Mouse (Mus musculus) forebrain, embryonic 10.5 days (tissue): ENCODE measurements around the gene Hcls1. TPM values are rescaled to one million over a fixed set of nuclear protein-coding genes. Genes with fewer than 3 reads are reported as not detected.

Experiments used
- DNase-seq: peaks from one replicate; pipeline ENCODE4 v3.0.0-alpha.2; 2017; ENCODE audit warnings: low spot score; ENCODE audit errors: extremely low spot score
- H3K27ac ChIP-seq: fragments of 300-500 bp; sonication (generic); 2 replicates; pipeline ENCODE4 v1.5.1; 2016; ENCODE audit warnings: mild to moderate bottlenecking
- H3K27me3 ChIP-seq: fragments of 300-500 bp; sonication (generic); 2 replicates; pipeline ENCODE4 v1.6.1; 2016; ENCODE audit warnings: mild to moderate bottlenecking; ENCODE audit not compliant: poor library complexity, severe bottlenecking
- H3K36me3 ChIP-seq: fragments of 300-500 bp; sonication (generic); replicated peaks from 2 replicates; pipeline ENCODE4 v1.6.1; 2016; ENCODE audit warnings: mild to moderate bottlenecking, moderate library complexity
- H3K4me1 ChIP-seq: fragments of 300-500 bp; sonication (generic); 2 replicates; pipeline ENCODE4 v1.6.1; 2016
- H3K4me3 ChIP-seq: fragments of 300-500 bp; sonication (generic); 2 replicates; pipeline ENCODE4 v1.5.1; 2016; ENCODE audit warnings: mild to moderate bottlenecking, moderate library complexity
- H3K9me3 ChIP-seq: fragments of 300-500 bp; sonication (generic); 2 replicates; pipeline ENCODE4 v1.6.1; 2016; ENCODE audit warnings: mild to moderate bottlenecking, moderate library complexity
- WGBS: fragments of 180-500 bp; shearing (Covaris S2); methylation state at CpG from one replicate; pipeline ENCODE4 v1.1.7; 2016; 5-methylcytosine and 5-hydroxymethylcytosine counted together
- polyA plus RNA-seq: library from polyadenylated mRNA; unstranded; fragments of >200 nt; fragmentation: Nextera tagmentation; extraction: Ambion mirVana; gene quantifications from 2 replicates; pipeline ENCODE4 v1.2.1, GENCODE M21; 2016

Hcls1 gene
- polyA plus RNA-seq, result 1.7 and 2.9 TPM in 2 replicates

DNA sequence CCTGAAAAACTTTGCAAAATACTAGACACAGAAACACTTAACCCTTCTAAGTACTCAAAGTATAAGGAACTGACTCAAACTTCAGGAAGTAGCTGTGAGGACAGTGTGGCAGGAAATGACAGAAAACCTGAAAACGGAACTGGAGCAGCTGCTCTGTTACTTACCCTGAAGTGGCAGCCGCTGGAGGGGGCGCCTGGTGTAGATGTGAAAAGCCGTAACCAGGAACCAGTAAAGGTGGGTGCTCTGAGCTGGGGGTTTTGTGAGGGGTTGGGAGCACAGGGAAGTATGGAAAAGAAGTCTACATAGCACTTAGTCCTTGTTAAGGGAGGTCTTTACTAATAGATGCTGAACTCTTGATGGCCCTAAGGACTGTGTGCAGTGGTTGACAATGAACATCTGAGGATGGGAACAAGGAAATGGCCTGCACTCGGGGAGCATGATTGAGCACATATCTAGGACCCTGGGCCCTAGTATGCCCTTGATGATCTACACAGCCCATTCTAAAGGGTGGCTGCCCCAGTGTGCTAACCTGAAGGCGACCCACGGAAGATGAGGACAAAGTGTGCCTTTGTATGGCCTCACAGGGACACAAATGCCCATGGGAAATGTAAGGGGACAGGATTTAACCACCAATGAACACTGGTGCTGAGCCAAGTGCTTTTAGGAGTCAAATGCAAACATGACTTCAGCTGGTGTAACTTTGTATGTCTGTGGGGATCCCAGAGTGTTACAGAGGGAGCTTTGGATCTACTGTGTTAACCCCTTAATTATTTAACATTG, at the start of gene Hcls1:
TSS of gene Hcls1 (plus strand) at position 143 of the 780 bp plus-strand sequence.
- Histone ChIP-seq H3K4me3 (no peak within 1 kb of the TSS), H3K9me3 (no peaks in the 10 kb centered on the region), H3K36me3 (peaks cover 33% of the 10 kb centered on the region), H3K27ac (no peak within 1 kb of the TSS), H3K4me1 (no peaks in the 10 kb centered on the region), H3K27me3 (no peaks in the 10 kb centered on the region)
- 86% methylated on average over 7 of the region's 7 CpGs for WGBS
- no peak for DNase-seq

DNA sequence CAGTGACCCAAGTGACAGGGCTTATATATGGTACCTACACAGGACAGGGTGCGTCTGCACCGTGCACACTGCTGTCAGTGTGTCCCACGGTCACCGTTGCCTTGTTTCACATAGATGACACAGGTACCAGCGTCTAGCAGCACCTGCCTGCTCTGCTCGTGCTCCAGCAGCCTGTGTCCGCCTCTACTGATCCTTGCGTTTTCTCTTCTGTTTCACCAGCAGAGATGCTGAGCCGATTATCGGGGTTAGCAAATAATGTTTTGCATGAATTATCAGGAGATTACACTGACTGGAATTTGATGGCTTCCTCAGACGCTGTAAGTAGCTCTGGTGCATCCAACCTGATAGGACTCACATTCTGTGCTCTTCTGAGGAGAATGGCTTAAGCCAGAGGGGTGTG, 48.9 kb upstream of the Hcls1 start:
- H3K4me1 ChIP-seq, result peaks cover 8% of the 10 kb centered on the region

GRCm38 (mm10) chr16:36887546-36887945, 47.2 kb upstream of the Hcls1 start:
- WGBS, result 90% methylated on average over 5 of the region's 5 CpGs
- H3K36me3 ChIP-seq, result peaks cover 48% of the 10 kb centered on the region
- no peak for DNase-seq

More for the DNA sequence above, 48.9 kb upstream of the Hcls1 start:
- 93% methylated on average over 11 of the region's 11 CpGs for WGBS
- H3K4me3 ChIP-seq, result no peak overlapping the region
- H3K27ac ChIP-seq, result no peak overlapping the region
- no peak for DNase-seq
- H3K9me3 ChIP-seq, result no peaks in the 10 kb centered on the region
- no peaks in the 10 kb centered on the region for H3K27me3 ChIP-seq
- H3K36me3 ChIP-seq, result peaks cover 33% of the 10 kb centered on the region

DNA sequence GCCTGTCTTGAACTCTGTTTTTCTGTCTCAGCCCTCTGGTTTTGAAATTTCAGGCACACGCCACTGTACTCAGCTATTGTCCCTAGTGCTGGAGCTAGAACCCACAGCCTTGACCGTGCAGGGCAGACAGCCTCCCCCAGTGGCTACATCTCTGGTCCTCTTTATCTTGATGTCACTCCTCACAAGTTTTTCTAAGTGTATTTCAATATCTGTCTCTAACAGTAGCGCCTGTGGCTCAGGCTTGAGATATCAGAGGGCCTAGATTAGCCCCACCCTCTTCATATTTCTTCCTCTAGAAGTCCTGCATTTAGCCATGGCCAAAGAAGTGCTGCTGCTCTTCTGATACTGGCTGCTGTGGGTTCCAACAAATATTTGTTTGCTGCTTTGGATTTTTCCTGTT, 44.2 kb upstream of the Hcls1 start:
- H3K4me1 ChIP-seq, result no peaks in the 10 kb centered on the region
- DNase-seq, result no peak
- H3K27ac ChIP-seq, result no peak overlapping the region
- WGBS, result 95% methylated on average over 3 of the region's 3 CpGs
- H3K4me3 ChIP-seq, result no peak overlapping the region
- H3K36me3 ChIP-seq, result peaks cover 73% of the 10 kb centered on the region
- no peaks in the 10 kb centered on the region for H3K27me3 ChIP-seq
- H3K9me3 ChIP-seq, result no peaks in the 10 kb centered on the region

More at GRCm38 (mm10) chr16:36887546-36887945, 47.2 kb upstream of the Hcls1 start:
- H3K9me3 ChIP-seq, result no peaks in the 10 kb centered on the region
- H3K4me3 ChIP-seq, result no peak overlapping the region
- H3K27me3 ChIP-seq, result no peaks in the 10 kb centered on the region
- H3K4me1 ChIP-seq, result peaks cover 7% of the 10 kb centered on the region
- no peak overlapping the region for H3K27ac ChIP-seq

- H3K4me3 ChIP-seq, result no peak overlapping the region
- DNase-seq, result no peak
- no peaks in the 10 kb centered on the region for H3K27me3 ChIP-seq
- H3K27ac ChIP-seq, result no peak overlapping the region
- H3K4me1 ChIP-seq, result no peaks in the 10 kb centered on the region
- H3K9me3 ChIP-seq, result no peaks in the 10 kb centered on the region
- 94% methylated on average over 4 of the region's 4 CpGs for WGBS
- H3K36me3 ChIP-seq, result peaks cover 73% of the 10 kb centered on the region
Observed at GRCm38 (mm10) chr16:36891415-36891814, 43.4 kb upstream of the Hcls1 start.

DNA sequence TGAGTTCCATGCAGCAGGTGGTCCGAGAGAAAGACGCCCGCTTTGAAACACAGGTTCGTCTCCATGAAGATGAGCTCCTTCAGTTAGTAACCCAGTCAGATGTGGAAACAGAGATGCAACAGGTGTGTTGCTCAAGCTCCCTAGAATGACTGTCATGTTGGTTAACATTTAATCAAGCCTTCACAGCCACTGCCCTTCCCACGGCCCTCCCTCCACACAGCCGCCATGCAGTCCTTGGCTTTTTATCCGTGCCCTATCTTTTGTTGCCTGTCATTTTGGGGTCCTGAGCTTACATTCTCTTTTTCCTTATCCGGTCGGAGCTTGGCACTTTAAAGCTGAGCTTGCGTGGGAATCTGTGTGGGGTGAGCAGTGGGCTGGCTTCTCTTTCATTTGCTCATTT, 41.5 kb upstream of the Hcls1 start:
- Histone ChIP-seq H3K27me3 (no peaks in the 10 kb centered on the region), H3K4me1 (no peaks in the 10 kb centered on the region), H3K9me3 (no peaks in the 10 kb centered on the region), H3K27ac (no peak overlapping the region), H3K36me3 (peaks cover 81% of the 10 kb centered on the region), H3K4me3 (no peak overlapping the region)
- 91% methylated on average over 10 of the region's 10 CpGs for WGBS
- no peak for DNase-seq

GRCm38 (mm10) chr16:36896712-36897111, 38.1 kb upstream of the Hcls1 start:
- no peak overlapping the region for H3K27ac ChIP-seq
- H3K9me3 ChIP-seq, result no peaks in the 10 kb centered on the region
- no peaks in the 10 kb centered on the region for H3K4me1 ChIP-seq
- no peak overlapping the region for H3K4me3 ChIP-seq
- H3K27me3 ChIP-seq, result no peaks in the 10 kb centered on the region
- H3K36me3 ChIP-seq, result peaks cover 84% of the 10 kb centered on the region
- 94% methylated on average over 6 of the region's 6 CpGs for WGBS
- DNase-seq, result no peak

DNA sequence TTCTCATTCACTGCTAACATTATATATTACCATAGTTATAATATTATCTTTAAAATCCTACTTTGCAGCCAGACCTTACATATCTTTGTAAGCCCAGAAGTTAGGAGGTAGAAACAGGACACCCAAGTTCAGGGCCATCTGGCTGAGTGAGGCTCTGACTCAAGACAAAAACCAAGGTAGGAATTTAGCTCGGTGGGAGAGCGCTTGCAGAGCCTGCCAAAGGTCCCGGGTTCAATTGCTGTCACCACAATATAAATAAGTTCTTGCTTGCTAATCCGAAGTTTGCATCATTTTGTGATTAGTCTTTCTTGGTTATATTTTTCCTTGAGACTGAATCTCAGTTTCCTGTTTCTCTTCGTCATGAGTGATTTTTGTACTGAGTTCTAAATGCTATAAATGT, 31.6 kb upstream of the Hcls1 start:
- 91% methylated on average over 5 of the region's 5 CpGs for WGBS
- H3K4me3 ChIP-seq, result no peak overlapping the region
- H3K27ac ChIP-seq, result no peak overlapping the region
- no peaks in the 10 kb centered on the region for H3K27me3 ChIP-seq
- no peaks in the 10 kb centered on the region for H3K4me1 ChIP-seq
- H3K9me3 ChIP-seq, result no peaks in the 10 kb centered on the region
- no peak for DNase-seq
- H3K36me3 ChIP-seq, result peaks cover 65% of the 10 kb centered on the region

GRCm38 (mm10) chr16:36911909-36912308, 22.9 kb upstream of the Hcls1 start:
- Histone ChIP-seq H3K4me3 (no peak overlapping the region), H3K36me3 (peaks cover 76% of the 10 kb centered on the region), H3K27ac (no peak overlapping the region), H3K27me3 (no peaks in the 10 kb centered on the region), H3K9me3 (no peaks in the 10 kb centered on the region), H3K4me1 (no peaks in the 10 kb centered on the region)
- 91% methylated on average over 10 of the region's 10 CpGs for WGBS
- no peak for DNase-seq

DNA sequence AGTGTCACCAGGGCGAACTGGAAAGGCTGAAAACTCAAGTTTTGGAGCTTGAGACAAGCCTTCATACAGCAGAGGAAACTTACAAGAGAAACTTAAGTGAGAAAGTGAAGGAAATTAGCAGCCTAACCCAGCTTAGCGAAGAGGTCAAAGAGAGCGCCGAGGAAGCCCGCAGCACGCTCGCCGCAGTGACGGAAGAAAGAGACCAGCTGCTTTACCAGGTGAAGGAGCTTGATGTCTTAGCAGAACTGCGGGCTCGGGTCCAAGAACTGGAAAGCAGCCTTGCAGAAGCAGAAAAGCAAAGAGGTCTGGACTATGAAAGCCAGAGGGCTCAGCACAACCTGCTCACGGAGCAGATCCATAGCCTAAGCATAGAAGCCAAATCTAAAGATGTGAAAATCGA, 22.5 kb upstream of the Hcls1 start:
- peaks cover 78% of the 10 kb centered on the region for H3K36me3 ChIP-seq

DNA sequence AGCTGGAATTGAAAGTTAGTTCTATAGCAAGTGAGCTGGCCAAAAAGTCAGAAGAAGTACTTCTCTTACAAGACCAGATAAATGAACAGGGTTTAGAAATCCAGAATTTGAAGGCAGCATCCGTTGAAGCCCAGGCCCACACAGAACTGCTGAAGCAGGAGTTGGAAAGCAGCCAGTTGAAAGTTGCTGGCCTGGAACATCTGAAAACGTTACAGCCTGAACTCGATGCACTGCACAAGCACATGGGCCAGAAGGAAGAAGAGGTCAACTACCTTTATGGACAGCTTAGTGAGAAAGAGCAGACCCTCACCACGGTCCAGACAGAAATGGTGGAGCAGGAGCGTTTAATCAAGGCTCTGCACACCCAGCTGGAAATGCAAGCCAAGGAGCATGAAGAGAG, 20.6 kb upstream of the Hcls1 start:
- H3K4me1 ChIP-seq, result no peaks in the 10 kb centered on the region
- H3K4me3 ChIP-seq, result no peak overlapping the region
- WGBS, result 91% methylated on average over 5 of the region's 5 CpGs
- H3K36me3 ChIP-seq, result peaks cover 79% of the 10 kb centered on the region
- no peaks in the 10 kb centered on the region for H3K9me3 ChIP-seq
- H3K27me3 ChIP-seq, result no peaks in the 10 kb centered on the region
- H3K27ac ChIP-seq, result no peak overlapping the region
- DNase-seq, result no peak

More for the DNA sequence above, 22.5 kb upstream of the Hcls1 start:
- H3K27ac ChIP-seq, result no peak overlapping the region
- no peaks in the 10 kb centered on the region for H3K27me3 ChIP-seq
- no peaks in the 10 kb centered on the region for H3K9me3 ChIP-seq
- no peak for DNase-seq
- H3K4me1 ChIP-seq, result no peaks in the 10 kb centered on the region
- WGBS, result 96% methylated on average over 13 of the region's 13 CpGs
- H3K4me3 ChIP-seq, result no peak overlapping the region

DNA sequence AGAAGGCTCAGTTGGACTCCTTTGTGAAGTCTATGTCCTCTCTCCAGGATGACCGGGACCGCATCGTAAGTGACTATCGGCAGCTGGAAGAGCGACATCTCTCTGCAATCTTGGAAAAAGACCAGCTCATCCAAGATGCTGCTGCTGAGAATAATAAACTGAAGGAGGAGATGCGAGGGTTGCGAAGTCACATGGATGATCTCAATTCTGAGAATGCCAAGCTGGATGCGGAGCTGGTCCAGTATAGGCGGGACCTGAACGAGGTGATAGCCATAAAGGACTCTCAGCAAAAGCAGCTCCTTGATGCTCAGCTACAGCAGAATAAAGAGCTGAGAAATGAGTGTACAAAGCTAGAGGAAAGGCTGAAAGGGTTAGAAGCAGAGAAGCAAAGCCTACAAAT, 16.3 kb upstream of the Hcls1 start:
- no peak for DNase-seq
- Histone ChIP-seq H3K27ac (no peak overlapping the region), H3K36me3 (peaks cover 80% of the 10 kb centered on the region), H3K4me1 (no peaks in the 10 kb centered on the region), H3K4me3 (no peak overlapping the region), H3K27me3 (no peaks in the 10 kb centered on the region), H3K9me3 (no peaks in the 10 kb centered on the region)
- WGBS, result 96% methylated on average over 10 of the region's 10 CpGs

DNA sequence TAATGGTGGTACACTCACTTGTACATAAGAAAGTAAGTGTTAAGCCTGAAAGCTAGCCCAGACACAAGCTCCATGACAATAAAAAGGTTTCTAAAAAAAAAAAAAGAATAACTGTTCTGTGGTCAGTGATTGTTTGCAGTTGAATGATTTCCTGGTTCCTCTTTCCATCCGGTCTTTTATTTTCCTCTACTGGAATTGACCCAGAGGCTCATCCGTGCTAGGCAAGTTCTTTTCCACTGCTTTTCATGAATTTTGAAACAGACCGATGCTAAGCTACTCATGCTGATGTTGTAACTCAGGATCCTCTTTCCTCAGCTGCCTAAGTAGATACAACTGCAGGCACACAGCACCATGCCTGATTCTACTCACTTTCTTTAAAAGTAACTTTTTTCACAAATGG, 14.4 kb upstream of the Hcls1 start:
- H3K36me3 ChIP-seq, result peaks cover 72% of the 10 kb centered on the region

More for the DNA sequence above, 14.4 kb upstream of the Hcls1 start:
- Histone ChIP-seq H3K27me3 (no peaks in the 10 kb centered on the region), H3K27ac (no peak overlapping the region), H3K4me1 (no peaks in the 10 kb centered on the region), H3K9me3 (no peaks in the 10 kb centered on the region), H3K4me3 (no peak overlapping the region)
- DNase-seq, result no peak
- 93% methylated on average over 3 of the region's 3 CpGs for WGBS
